Mouse (Mus musculus): ENCODE results near the gene Neurl4.

DNA sequence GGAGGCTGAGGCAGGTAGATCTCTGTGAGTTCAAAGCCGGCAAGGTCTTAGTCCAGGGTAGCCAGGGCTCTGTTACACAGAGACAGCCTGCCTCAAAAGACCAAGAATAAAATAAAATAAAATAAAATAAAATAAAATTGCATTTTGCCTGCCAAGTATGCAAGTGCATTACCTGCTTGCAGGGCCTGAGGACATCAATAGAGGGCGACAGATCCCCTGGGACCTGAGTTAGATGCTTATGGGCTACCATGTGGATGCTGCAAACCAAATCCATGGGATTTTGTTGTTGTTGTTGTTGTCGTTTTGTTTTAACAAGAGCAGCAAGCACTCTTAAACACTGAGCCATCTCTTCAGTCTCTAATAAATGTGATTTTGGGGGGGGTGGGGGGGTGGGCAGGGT lies 31.4 kb downstream of the Neurl4 start:
- TF ChIP-seq CTCF (IDR thresholded peaks at IDR 0.05; ENCODE audit: low read depth) (no peak), EP300 (IDR thresholded peaks at IDR 0.05; ENCODE audit: low read depth) (no peak)

Measured in heart, postnatal 0 days (tissue).